Mouse (Mus musculus) liver, adult (tissue): ENCODE measurements around the gene Naalad2.
"Not testable (repeated sequence)": the region's sequence is repeated elsewhere in the genome, so short reads cannot be mapped to it uniquely, and the experiment has no call there.

Experiments used
- GATA4 ChIP-seq: IDR thresholded peaks from 2 replicates; pipeline ENCODE4 v1.6.1; 2014; ENCODE audit warnings: mild to moderate bottlenecking, low read length; ENCODE audit not compliant: insufficient replicate concordance

The Naalad2 gene

DNA sequence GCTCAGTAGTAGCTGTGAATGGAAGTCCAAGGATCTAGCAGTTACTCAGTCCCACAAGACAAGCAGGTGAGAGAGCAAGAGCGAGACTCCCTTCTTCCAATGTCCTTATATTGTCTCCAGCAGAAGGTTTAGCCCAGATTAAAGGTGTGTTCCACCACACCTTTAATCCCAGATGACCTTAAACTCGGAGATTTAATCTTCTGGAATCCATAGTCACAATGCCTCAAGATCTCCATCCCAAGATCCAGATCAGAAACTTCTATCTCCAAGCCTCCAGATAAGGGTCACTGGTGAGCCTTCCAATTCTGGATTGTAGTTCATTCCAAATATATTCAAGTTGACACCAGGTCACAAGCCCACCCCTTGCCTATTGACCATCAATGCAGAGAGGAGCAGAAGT, at the start of gene Naalad2:
TSS of gene Naalad2 (minus strand) at position 101 of the 400 bp plus-strand sequence.
- TF ChIP-seq GATA4: not testable (repeated sequence)

DNA sequence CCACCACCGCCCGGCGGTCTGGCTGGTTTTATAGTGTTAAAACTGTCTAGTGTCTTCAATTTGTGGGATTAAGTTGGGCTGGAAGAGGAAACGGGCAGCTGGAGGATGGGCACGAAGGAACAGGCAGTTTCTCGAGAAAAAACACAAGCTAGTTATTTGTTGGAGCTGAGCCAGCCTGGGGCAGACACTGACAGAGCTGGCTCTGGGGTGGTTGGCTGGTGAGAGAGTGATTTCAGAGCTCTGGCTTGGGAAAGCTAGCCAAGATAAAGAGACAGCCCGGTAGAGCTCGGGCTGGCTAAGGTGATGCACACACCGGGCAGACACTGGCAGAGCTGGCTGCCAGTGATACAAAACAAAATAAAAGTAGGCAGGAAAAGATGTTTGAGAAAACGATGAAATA, 28.9 kb upstream of the Naalad2 start:
- TF ChIP-seq GATA4: no peak

DNA sequence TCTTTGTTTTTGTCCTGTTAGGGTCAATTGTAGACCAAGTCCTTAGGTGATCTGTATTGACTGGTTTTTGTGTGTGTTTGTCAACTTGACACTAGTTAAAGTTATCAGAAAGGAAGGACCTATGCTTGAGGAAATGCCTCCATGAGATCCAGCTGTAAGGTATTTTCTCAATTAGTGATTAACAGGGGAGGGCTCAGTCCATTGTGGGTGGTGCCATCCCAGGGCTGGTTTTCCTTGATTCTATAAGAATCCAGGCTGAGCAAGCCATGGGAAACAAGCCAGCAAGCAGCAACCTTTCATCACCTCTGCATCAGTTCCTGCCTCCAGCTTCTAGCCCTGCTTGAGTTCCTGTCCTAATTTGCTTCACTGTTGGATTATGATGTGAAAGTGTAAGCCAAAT, 27.6 kb upstream of the Naalad2 start, which contains the start of gene Mbd3l2:
TSS of gene Mbd3l2 (plus strand) at position 301 of the 400 bp plus-strand sequence.
- TF ChIP-seq GATA4: no peak

DNA sequence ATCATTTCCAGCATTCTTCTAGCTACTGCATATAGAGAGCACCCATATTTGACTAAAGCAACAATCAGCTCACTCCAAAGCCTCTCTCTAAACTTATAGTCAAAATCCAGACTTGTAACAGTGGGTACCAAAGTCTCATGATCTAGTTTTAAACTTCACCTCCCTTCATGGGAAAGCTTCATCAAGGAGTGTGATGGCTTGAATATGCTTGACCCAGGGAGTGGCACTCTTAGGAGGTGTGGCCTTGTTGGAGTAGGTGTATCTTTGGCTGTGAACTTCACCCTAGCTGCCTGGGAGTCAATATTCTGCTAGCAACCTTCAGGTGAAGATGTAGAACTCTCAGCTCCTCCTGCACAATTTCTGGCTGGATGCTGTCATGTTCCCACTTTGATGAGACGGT, 1.3 kb upstream of the Naalad2 start, which contains the start of gene Ubtfl1:
TSS of gene Ubtfl1 (plus strand) at position 301 of the 400 bp plus-strand sequence.
- no peak for TF ChIP-seq GATA4

DNA sequence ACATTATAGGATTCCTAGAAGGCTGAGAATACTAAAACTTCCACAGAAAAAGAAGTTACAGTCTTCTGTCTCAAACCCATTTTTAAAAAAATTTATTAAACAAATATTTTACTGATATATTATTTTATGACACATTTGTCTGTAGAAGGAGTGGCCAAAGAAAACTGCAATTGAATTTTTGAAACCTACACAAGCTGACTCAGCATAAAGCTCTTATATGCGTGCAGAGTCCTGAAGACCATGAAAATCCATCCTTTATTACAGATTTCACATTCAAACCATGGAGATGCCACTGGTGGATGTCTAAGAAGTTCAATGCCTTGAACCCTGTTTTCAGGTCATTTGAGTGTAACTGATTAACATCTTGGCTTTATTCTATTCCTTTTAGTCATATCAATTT, 3.2 kb downstream of the Naalad2 start:
- TF ChIP-seq GATA4: no peak

DNA sequence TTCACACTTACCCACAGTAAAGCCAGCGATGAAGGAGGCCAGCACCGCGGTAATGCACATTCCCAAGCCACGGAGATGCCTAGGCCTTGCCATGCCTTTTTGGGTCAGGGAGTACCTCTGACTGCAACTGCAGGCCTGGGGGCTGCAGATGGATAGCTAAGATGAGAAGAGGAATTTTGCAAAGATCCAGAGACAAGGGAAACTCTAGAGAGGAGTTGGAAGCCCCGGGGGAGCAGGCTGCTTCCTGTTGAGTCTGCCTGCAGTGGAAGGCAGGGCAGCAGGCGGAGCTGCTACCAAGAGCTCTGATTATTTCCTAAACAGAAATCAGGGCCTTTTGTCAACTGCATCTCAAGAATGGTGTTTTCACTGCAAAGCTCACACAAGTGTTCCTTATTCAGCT, 17.0 kb downstream of the Naalad2 start:
- no peak for TF ChIP-seq GATA4

DNA sequence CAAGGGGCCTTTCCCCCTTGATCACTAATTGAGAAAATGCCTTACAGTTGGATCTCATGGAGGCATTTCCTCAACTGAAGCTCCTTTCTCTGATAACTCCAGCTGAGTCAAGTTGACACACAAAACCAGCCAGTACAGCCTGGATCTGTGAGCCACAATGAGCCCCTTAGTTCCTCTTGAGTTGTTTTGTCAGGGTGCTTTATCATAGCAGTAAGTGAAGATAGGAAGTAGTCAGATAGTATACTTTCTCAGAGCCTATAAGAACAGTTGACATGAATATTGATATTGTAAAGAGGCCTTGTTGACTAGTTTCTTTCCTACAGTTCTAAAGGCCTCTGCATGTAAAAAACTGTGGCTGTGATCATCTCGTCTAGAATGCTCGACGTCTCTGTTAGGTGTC, 82.8 kb downstream of the Naalad2 start:
- TF ChIP-seq GATA4: no peak

DNA sequence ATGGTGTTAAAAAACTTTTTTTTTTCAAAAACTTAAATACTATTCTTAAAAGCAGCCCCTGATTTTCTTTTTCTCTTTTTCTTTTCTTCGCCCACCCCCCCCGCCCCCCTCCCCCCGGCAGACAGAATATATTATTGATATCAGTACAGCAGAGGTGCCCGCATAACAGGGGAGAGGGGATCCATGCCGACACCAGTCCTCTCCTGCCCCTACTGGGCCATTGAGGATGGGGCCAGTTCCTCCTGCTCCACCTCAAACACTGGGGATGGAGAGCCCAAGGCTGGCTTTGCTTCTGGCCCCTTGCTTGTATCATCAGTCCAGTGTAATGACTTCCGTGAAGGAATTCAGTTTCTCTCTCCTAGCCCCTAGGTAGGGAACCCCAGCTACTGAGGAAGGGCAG, 104.5 kb downstream of the Naalad2 start:
- no peak for TF ChIP-seq GATA4

DNA sequence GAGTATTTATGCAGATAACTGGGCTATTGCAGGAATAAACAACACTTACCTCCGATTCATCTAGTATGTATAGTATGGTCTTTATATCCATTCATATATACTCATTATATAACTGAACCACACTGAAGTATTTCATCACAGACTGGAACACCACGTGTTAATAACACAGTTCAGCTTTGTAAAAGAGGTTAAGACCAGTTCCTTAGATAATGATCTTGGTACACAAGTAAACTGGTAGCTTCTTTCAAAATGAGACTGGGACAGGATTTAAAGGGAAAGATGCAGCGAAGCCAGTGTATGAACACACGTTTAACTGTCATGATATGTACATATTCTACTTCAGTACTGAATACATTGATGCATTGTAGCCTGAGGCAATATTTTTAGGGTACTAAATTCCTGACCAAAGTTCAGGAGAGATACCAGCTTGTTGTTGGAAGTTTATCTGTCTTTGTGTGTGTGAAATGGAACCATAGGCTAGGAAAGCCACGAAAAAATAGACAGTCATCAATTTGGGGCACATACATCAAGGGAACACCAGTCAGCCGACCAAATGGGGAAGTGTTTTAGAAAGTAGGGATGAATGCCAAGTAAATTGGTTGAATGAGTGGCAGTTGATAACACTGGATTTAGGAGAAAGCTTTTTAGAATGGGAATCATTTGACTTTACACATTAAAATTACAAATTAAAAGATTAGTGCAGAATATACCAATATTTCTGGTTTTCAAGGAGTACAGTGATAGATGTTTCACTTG, 109.6 kb downstream of the Naalad2 start:
- no peak for TF ChIP-seq GATA4

DNA sequence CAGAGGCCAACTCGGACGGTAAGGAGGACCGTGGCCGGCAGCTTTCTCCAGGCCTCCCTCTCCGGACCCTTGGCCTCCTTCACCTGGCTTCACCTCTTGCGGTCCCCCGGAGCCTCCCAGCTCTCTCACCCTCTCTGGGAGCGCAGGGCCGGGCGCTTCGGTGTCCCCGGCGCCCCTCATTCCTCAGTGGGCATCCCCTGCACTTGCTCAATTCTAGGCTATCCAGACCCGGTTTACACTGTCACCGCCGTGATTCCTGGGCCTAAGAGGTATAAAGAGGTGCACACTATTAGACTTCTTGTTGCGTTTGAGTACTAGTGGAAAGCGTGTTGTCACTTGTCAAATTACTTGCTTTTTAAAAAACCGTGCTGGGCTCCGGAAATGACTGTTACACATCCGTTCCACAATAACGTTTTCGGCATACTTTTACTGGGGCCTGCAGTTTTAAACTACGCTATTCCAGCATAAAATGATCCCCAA, 110.3 kb downstream of the Naalad2 start:
- no peak for TF ChIP-seq GATA4

DNA sequence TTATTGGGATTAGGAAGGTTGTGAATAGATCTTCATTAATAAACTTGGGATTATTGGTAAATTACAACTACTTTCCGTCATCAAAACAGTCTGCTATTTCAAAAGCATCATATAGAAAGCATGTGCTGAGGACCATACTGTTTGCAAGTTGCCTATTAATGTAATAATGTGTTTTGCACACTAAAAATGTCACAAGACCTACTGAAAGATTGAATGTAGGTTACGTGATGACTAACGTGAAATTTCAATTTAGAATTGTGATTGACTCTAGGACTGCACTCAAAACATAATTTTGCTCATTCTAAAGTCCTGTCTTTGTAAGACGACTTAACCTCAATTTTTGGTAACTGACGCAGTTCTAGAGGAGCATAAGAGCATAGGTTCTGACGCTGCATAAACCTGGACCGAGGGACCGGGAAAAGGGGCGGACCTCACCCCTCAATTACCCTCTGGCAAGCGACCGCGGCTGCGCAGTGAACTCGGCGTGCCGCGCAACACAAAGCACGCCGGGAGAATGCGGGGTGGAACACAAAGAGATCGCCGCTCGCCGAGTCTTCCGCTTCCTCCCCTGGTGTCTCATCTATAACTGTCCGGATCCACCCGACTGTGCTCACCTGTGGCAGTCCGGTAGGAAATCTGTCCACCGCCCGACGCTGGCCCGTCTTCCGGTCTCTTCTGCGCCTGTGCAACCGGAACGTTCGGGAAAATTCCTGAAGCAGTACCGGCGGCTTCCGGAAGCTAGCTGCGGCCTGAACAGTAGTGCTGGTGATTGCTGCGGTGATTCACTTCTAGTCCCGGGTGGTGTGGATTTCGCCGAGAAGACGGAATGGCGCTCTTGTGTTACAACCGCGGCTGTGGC, 111.0 kb downstream of the Naalad2 start, which contains the start of gene Chordc1:
TSS of gene Chordc1 (plus strand) at position 555 of the 859 bp plus-strand sequence.
- peak; percentile 44; the same call in 1 of the 2 replicates for TF ChIP-seq GATA4

DNA sequence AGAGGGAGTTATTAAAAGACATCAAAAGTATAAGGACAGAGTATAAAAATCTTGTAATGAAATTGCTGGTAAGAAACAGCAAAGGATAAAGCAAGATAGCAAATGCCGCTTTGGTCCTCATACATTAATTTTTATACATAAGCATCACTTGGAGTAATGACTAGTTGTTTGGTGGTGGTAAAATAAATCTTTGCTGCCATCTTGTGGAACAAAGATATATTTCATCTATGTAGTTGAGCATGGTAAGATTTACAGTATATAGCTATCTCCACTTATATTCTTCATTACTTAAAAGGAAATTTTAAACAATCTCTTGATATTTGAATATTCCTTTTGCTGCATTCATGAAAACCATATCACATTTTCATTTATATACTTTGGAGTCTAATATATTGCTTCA, 125.3 kb downstream of the Naalad2 start:
- TF ChIP-seq GATA4: no peak

DNA sequence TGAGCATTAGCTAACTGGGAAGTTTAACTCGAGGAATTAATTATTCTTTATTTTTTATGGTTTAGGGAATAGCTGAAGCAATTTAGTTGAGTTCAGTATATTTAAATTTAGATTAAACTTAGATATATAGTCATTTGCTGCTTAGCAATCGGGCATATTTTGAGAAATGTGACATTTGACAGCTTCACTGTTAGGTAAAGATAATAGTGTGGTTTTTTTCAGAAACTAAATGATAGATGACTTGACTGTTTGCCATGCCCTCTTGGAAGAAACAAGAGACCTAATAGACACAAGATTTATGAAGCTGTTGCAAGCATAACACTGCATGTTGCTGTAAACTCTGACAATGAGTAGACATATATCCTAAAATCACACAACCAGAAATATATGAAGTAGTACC, 126.0 kb downstream of the Naalad2 start:
- TF ChIP-seq GATA4: no peak

DNA sequence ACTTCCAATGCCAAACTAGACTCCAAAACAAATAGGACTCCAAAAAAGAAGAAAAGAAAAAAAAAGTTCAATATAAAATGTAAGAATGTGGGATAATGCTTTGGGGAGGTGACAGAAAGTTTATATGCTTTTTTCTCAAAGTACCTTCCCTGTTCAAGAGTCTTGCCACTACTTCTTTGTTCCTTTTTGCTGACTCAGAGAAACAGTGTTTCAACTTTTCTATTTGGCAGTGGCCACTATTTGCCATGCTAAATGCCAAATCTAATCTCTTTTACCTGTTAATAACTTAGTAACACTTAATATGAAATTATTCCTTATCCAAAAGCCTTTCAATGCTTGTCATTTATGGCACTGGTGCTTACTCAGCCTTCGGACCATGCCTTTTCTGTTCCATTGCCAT, 126.9 kb downstream of the Naalad2 start:
- TF ChIP-seq GATA4: no peak
